Mouse (Mus musculus) lung, embryonic 15.5 days (tissue): ENCODE data around the gene Krr1. TPM values are rescaled to one million over a fixed set of nuclear protein-coding genes. Genes with fewer than 3 reads are reported as not detected.

ENCODE experiments used
- ATAC-seq: fragments of 200-750 bp; cut with Nextera tagmentation; 2 replicates; pipeline ENCODE4 v1.8.0; 2017; ENCODE audit warnings: moderate number of reproducible peaks, borderline replicate concordance; ENCODE audit not compliant: low FRiP score, low TSS enrichment; ENCODE audit errors: extremely low read depth
- H3K27ac ChIP-seq: fragments of 300-500 bp; sonication (generic); 2 replicates; pipeline ENCODE4 v1.5.1; 2015; ENCODE audit warnings: moderate library complexity, mild to moderate bottlenecking, inconsistent platforms
- H3K27me3 ChIP-seq: fragments of 300-500 bp; sonication (generic); 2 replicates; pipeline ENCODE4 v1.6.1; 2015; ENCODE audit warnings: inconsistent platforms
- H3K36me3 ChIP-seq: fragments of 300-500 bp; sonication (generic); 2 replicates; pipeline ENCODE4 v1.6.1; 2015; ENCODE audit warnings: inconsistent platforms
- H3K4me1 ChIP-seq: fragments of 300-500 bp; sonication (generic); 2 replicates; pipeline ENCODE4 v1.6.1; 2015; ENCODE audit warnings: inconsistent platforms
- H3K4me2 ChIP-seq: fragments of 300-500 bp; sonication (generic); 2 replicates; pipeline ENCODE4 v1.6.1; 2015; ENCODE audit warnings: inconsistent platforms, mild to moderate bottlenecking, moderate library complexity
- H3K4me3 ChIP-seq: fragments of 300-500 bp; sonication (generic); 2 replicates; pipeline ENCODE4 v1.5.1; 2015; ENCODE audit warnings: mild to moderate bottlenecking, inconsistent platforms
- H3K9ac ChIP-seq: fragments of 300-500 bp; sonication (generic); 2 replicates; pipeline ENCODE4 v1.6.1; 2015; ENCODE audit warnings: inconsistent platforms
- H3K9me3 ChIP-seq: fragments of 300-500 bp; sonication (generic); 2 replicates; pipeline ENCODE4 v1.6.1; 2016; ENCODE audit warnings: inconsistent platforms
- WGBS: fragments of 180-500 bp; shearing (Covaris S2); methylation state at CpG from one replicate; pipeline ENCODE4 v1.1.7; 2015; 5-methylcytosine and 5-hydroxymethylcytosine counted together
- polyA plus RNA-seq: library from polyadenylated mRNA; unstranded; fragments of >200 nt; fragmentation: Nextera tagmentation; extraction: Ambion mirVana; gene quantifications from 2 replicates; pipeline ENCODE4 v1.2.1, GENCODE M21; 2015

Krr1 gene
- polyA plus RNA-seq, 1 experiment from 2014 or later, result 49.1 TPM

DNA sequence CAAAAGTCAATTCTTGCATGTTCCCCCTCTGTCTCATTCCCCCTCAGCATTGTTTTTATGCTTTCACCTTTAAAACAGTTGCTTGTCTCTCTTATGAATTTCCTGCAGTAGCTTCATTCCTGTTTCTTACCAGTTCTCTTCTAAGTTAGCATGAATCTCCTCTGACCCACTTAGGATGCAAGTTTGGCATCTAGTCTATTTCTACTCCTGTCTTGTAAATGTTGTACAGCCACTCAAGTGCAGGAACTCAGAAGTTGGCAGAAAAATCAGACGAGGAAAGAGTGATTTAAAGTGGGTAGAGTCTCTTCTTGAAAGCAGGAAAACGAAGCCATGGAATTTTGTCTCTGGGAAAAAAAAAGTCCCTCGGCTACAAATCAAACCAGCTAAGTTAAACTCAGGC, 26.9 kb upstream of the Krr1 start:
- Histone ChIP-seq H3K4me2 (no peak overlapping the region), H3K4me3 (no peak overlapping the region), H3K27ac (no peak overlapping the region), H3K9me3 (no peaks in the 10 kb centered on the region), H3K4me1 (no peaks in the 10 kb centered on the region), H3K9ac (no peak overlapping the region), H3K27me3 (no peaks in the 10 kb centered on the region), H3K36me3 (no peaks in the 10 kb centered on the region)
- 25% methylated on average over 3 of the region's 3 CpGs for WGBS
- ATAC-seq, result no peak

- Histone ChIP-seq H3K9ac (no peak overlapping the region), H3K4me3 (no peak overlapping the region), H3K4me2 (no peak overlapping the region), H3K4me1 (no peaks in the 10 kb centered on the region), H3K27ac (no peak overlapping the region), H3K27me3 (no peaks in the 10 kb centered on the region), H3K36me3 (no peaks in the 10 kb centered on the region), H3K9me3 (no peaks in the 10 kb centered on the region)
- no peak for ATAC-seq
- 74% methylated on average over 1 of the region's 1 CpGs for WGBS
Observed at GRCm38 (mm10) chr10:111948041-111948440, 24.4 kb upstream of the Krr1 start.

- Histone ChIP-seq H3K4me1 (no peaks in the 10 kb centered on the region), H3K9ac (no peak overlapping the region), H3K27ac (no peak overlapping the region), H3K27me3 (no peaks in the 10 kb centered on the region), H3K9me3 (no peaks in the 10 kb centered on the region), H3K36me3 (no peaks in the 10 kb centered on the region), H3K4me3 (no peak overlapping the region), H3K4me2 (no peak overlapping the region)
- WGBS, result 69% methylated on average over 4 of the region's 4 CpGs
- ATAC-seq, result no peak
Observed at GRCm38 (mm10) chr10:111949008-111949407, 23.5 kb upstream of the Krr1 start.

GRCm38 (mm10) chr10:111955836-111956235, 16.6 kb upstream of the Krr1 start:
- Histone ChIP-seq H3K27ac (no peak overlapping the region), H3K9ac (no peak overlapping the region), H3K4me2 (no peak overlapping the region), H3K27me3 (no peaks in the 10 kb centered on the region), H3K9me3 (no peaks in the 10 kb centered on the region), H3K36me3 (no peaks in the 10 kb centered on the region), H3K4me3 (no peak overlapping the region), H3K4me1 (peaks cover 16% of the 10 kb centered on the region; the same call in 1 of the 2 replicates)
- 79% methylated on average over 2 of the region's 2 CpGs for WGBS
- ATAC-seq, result no peak

GRCm38 (mm10) chr10:111957271-111958045, 15.0 kb upstream of the Krr1 start:
- H3K4me3 ChIP-seq, result no peak overlapping the region
- H3K36me3 ChIP-seq, result no peaks in the 10 kb centered on the region
- H3K4me2 ChIP-seq, result no peak overlapping the region
- H3K9me3 ChIP-seq, result no peaks in the 10 kb centered on the region
- no peaks in the 10 kb centered on the region for H3K27me3 ChIP-seq
- H3K27ac ChIP-seq, result no peak overlapping the region
- no peak overlapping the region for H3K9ac ChIP-seq
- WGBS, result 47% methylated on average over 10 of the region's 10 CpGs
- peaks cover 16% of the 10 kb centered on the region; the same call in 1 of the 2 replicates for H3K4me1 ChIP-seq
- peak; percentile 32; the same call in 1 of the 2 replicates for ATAC-seq

GRCm38 (mm10) chr10:111958046-111958421, 14.4 kb upstream of the Krr1 start:
- 33% methylated on average over 4 of the region's 4 CpGs for WGBS
- no peak for ATAC-seq

GRCm38 (mm10) chr10:111959353-111959752, 13.1 kb upstream of the Krr1 start:
- H3K9ac ChIP-seq, result no peak overlapping the region
- ATAC-seq, result peak; percentile 92
- H3K4me1 ChIP-seq, result peaks cover 16% of the 10 kb centered on the region; the same call in 1 of the 2 replicates
- H3K36me3 ChIP-seq, result no peaks in the 10 kb centered on the region
- H3K27ac ChIP-seq, result peak overlapping the region; percentile 82
- peak overlapping the region; percentile 32; the same call in 1 of the 2 replicates for H3K4me2 ChIP-seq
- no peaks in the 10 kb centered on the region for H3K27me3 ChIP-seq
- H3K4me3 ChIP-seq, result no peak overlapping the region
- no peaks in the 10 kb centered on the region for H3K9me3 ChIP-seq
- 58% methylated on average over 2 of the region's 2 CpGs for WGBS

More at GRCm38 (mm10) chr10:111958046-111958421, 14.4 kb upstream of the Krr1 start:
- Histone ChIP-seq H3K27me3 (no peaks in the 10 kb centered on the region), H3K4me1 (peaks cover 16% of the 10 kb centered on the region; the same call in 1 of the 2 replicates), H3K36me3 (no peaks in the 10 kb centered on the region), H3K27ac (no peak overlapping the region), H3K9ac (no peak overlapping the region), H3K4me3 (no peak overlapping the region), H3K4me2 (no peak overlapping the region), H3K9me3 (no peaks in the 10 kb centered on the region)

GRCm38 (mm10) chr10:111960459-111960858, 12.0 kb upstream of the Krr1 start:
- 44% methylated on average over 6 of the region's 6 CpGs for WGBS
- no peak overlapping the region for H3K9ac ChIP-seq
- no peak overlapping the region for H3K4me3 ChIP-seq
- H3K9me3 ChIP-seq, result no peaks in the 10 kb centered on the region
- H3K36me3 ChIP-seq, result no peaks in the 10 kb centered on the region
- no peak for ATAC-seq
- peak overlapping the region; percentile 80 for H3K27ac ChIP-seq
- H3K4me1 ChIP-seq, result peaks cover 10% of the 10 kb centered on the region; the same call in 1 of the 2 replicates
- H3K4me2 ChIP-seq, result no peak overlapping the region
- H3K27me3 ChIP-seq, result no peaks in the 10 kb centered on the region

DNA sequence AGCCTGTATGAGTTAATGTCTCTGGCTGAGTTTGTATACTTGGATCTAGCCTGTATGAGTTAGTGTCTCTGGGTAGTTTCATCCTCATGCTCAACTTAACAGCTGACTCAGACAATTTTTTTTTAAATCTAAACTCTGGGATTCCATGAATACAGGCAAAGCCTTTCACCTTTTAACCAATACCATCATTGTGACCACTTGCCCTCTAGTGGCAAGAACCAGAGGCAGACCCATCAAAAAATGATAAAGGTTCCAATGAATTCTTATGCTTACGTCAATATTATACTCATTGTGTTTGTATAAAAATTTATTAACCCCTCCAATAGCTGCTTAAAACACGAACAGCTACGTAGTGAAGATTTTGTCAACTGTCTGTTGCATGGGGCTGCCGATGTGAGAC, 6.1 kb upstream of the Krr1 start:
- H3K4me2 ChIP-seq, result no peak overlapping the region
- no peak overlapping the region for H3K4me3 ChIP-seq
- H3K9me3 ChIP-seq, result no peaks in the 10 kb centered on the region
- no peaks in the 10 kb centered on the region for H3K4me1 ChIP-seq
- no peaks in the 10 kb centered on the region for H3K36me3 ChIP-seq
- 0 out of 2 replicates have a peak, but pooled peaks cover 3% of the 10 kb centered on the region for H3K27me3 ChIP-seq
- whole genome bisulfite sequencing, result 44% methylated on average over 4 of the region's 4 CpGs
- ATAC-seq, result no peak
- no peak overlapping the region for H3K27ac ChIP-seq
- H3K9ac ChIP-seq, result no peak overlapping the region

- Histone ChIP-seq H3K9me3 (no peaks in the 10 kb centered on the region), H3K36me3 (peaks cover 6% of the 10 kb centered on the region; the same call in 1 of the 2 replicates), H3K4me1 (peaks cover 13% of the 10 kb centered on the region), H3K9ac (no peak overlapping the region), H3K4me2 (peak overlapping the region; percentile 31; the same call in 1 of the 2 replicates), H3K4me3 (no peak overlapping the region), H3K27ac (no peak overlapping the region), H3K27me3 (0 out of 2 replicates have a peak, but pooled peaks cover 2% of the 10 kb centered on the region)
- no peak for ATAC-seq
- WGBS, result 81% methylated on average over 3 of the region's 3 CpGs
Observed at GRCm38 (mm10) chr10:111971929-111972328, 535 bp upstream of the Krr1 start.

- H3K4me2 ChIP-seq, result no peak overlapping the region
- H3K9me3 ChIP-seq, result no peaks in the 10 kb centered on the region
- no peak overlapping the region for H3K27ac ChIP-seq
- no peaks in the 10 kb centered on the region for H3K27me3 ChIP-seq
- no peak for ATAC-seq
- no peak overlapping the region for H3K4me3 ChIP-seq
- peaks cover 48% of the 10 kb centered on the region for H3K36me3 ChIP-seq
- peaks cover 13% of the 10 kb centered on the region for H3K4me1 ChIP-seq
- no peak overlapping the region for H3K9ac ChIP-seq
- WGBS, result 37% methylated on average over 5 of the region's 5 CpGs
Observed at GRCm38 (mm10) chr10:111977584-111977983, 5.1 kb downstream of the Krr1 start.

DNA sequence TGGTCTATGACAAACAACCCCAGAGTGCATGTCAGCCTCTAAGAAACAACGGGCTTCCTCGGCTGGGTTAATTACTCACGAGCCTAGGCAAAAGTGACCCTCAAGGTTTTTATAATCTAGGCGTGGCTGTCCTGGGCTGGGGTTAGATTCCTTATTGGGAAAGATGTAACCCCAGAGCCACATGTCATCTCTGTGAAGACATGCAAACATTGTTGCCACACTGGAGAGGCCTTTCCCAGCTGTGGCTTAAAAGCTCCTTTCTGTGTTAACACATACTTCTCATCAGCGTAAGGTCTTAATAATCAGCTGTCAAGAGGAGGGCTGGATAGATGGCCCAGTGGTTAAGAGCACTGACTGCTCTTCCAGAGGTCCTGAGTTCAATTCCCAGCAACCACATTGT, 10.6 kb downstream of the Krr1 start:
- no peak for ATAC-seq
- no peak overlapping the region for H3K27ac ChIP-seq
- no peak overlapping the region for H3K4me2 ChIP-seq
- no peak overlapping the region for H3K4me3 ChIP-seq
- H3K4me1 ChIP-seq, result no peaks in the 10 kb centered on the region
- WGBS, result 85% methylated on average over 5 of the region's 5 CpGs
- no peaks in the 10 kb centered on the region for H3K9me3 ChIP-seq
- no peaks in the 10 kb centered on the region for H3K27me3 ChIP-seq
- H3K9ac ChIP-seq, result no peak overlapping the region
- H3K36me3 ChIP-seq, result peaks cover 71% of the 10 kb centered on the region
